Mouse (Mus musculus): ENCODE results near the gene Hist2h2aa2. TPM values are rescaled to one million over a fixed set of nuclear protein-coding genes. Genes with fewer than 3 reads are reported as not detected.

Gene Hist2h2aa2
- polyA plus RNA-seq, 1 experiment = 38.5 TPM

GRCm38 (mm10) chr3:96237904-96238511 lies 2.1 kb downstream of the Hist2h2aa2 start:
- TF ChIP-seq POLR2A (IDR thresholded peaks at IDR 0.05; ENCODE audit: borderline replicate concordance, extremely low read depth, low read depth, low read length) (no peak), CTCF (IDR thresholded peaks at IDR 0.05; ENCODE audit: insufficient read depth, low read length) (no peak)
- Histone ChIP-seq H3K4me3 (replicated peaks; ENCODE audit: extremely low read depth, low read depth, low read length) (no peak overlapping the region), H3K4me1 (ENCODE audit: control insufficient read depth, insufficient read depth, low read length) (peaks cover 5% of the 10 kb centered on the region; the same call in 1 of the 2 replicates)
- 12% methylated on average over 12 of the region's 12 CpGs for WGBS
- DNase-seq = no peak

GRCm38 (mm10) chr3:96237335-96237903 lies 2.7 kb downstream of the Hist2h2aa2 start:
- 60% methylated on average over 7 of the region's 7 CpGs for WGBS
- Histone ChIP-seq H3K4me1 (ENCODE audit: control insufficient read depth, insufficient read depth, low read length) (peaks cover 5% of the 10 kb centered on the region; the same call in 1 of the 2 replicates), H3K4me3 (replicated peaks; ENCODE audit: extremely low read depth, low read depth, low read length) (no peak overlapping the region)
- DNase-seq = no peak
- no peak for TF ChIP-seq POLR2A (IDR thresholded peaks at IDR 0.05; ENCODE audit: borderline replicate concordance, extremely low read depth, low read depth, low read length)
- TF ChIP-seq CTCF (IDR thresholded peaks at IDR 0.05; ENCODE audit: insufficient read depth, low read length) = no peak

- Histone ChIP-seq H3K4me3 (replicated peaks; ENCODE audit: extremely low read depth, low read depth, low read length) (no peak overlapping the region), H3K4me1 (ENCODE audit: control insufficient read depth, insufficient read depth, low read length) (peaks cover 5% of the 10 kb centered on the region; the same call in 1 of the 2 replicates)
- DNase-seq = no peak
- no peak for TF ChIP-seq POLR2A (IDR thresholded peaks at IDR 0.05; ENCODE audit: borderline replicate concordance, extremely low read depth, low read depth, low read length)
- no peak for TF ChIP-seq CTCF (IDR thresholded peaks at IDR 0.05; ENCODE audit: insufficient read depth, low read length)
- 79% methylated on average over 4 of the region's 4 CpGs for WGBS
Measured at GRCm38 (mm10) chr3:96236834-96237334, 3.2 kb downstream of the Hist2h2aa2 start.

- TF ChIP-seq POLR2A (IDR thresholded peaks at IDR 0.05; ENCODE audit: borderline replicate concordance, extremely low read depth, low read depth, low read length) (no peak), CTCF (IDR thresholded peaks at IDR 0.05; ENCODE audit: insufficient read depth, low read length) (no peak)
- WGBS = 49% methylated on average over 3 of the region's 3 CpGs
- H3K4me3 ChIP-seq (replicated peaks; ENCODE audit: extremely low read depth, low read depth, low read length) = no peak overlapping the region
Measured at GRCm38 (mm10) chr3:96235836-96236235, 4.2 kb downstream of the Hist2h2aa2 start.

GRCm38 (mm10) chr3:96234914-96235313 lies 5.2 kb downstream of the Hist2h2aa2 start:
- H3K4me3 ChIP-seq (replicated peaks; ENCODE audit: extremely low read depth, low read depth, low read length) = no peak overlapping the region
- WGBS = 91% methylated on average over 2 of the region's 2 CpGs
- no peak for DNase-seq
- TF ChIP-seq POLR2A (IDR thresholded peaks at IDR 0.05; ENCODE audit: borderline replicate concordance, extremely low read depth, low read depth, low read length) (no peak), CTCF (IDR thresholded peaks at IDR 0.05; ENCODE audit: insufficient read depth, low read length) (no peak)
- H3K4me1 ChIP-seq (ENCODE audit: control insufficient read depth, insufficient read depth, low read length) = peaks cover 5% of the 10 kb centered on the region; the same call in 1 of the 2 replicates

More at GRCm38 (mm10) chr3:96235836-96236235, 4.2 kb downstream of the Hist2h2aa2 start:
- H3K4me1 ChIP-seq (ENCODE audit: control insufficient read depth, insufficient read depth, low read length) = peaks cover 5% of the 10 kb centered on the region; the same call in 1 of the 2 replicates
- no peak for DNase-seq

GRCm38 (mm10) chr3:96231758-96232120 lies 8.3 kb downstream of the Hist2h2aa2 start:
- Histone ChIP-seq H3K4me1 (ENCODE audit: control insufficient read depth, insufficient read depth, low read length) (no peaks in the 10 kb centered on the region; the same call in 1 of the 2 replicates), H3K4me3 (replicated peaks; ENCODE audit: extremely low read depth, low read depth, low read length) (no peak overlapping the region)
- WGBS = 52% methylated on average over 2 of the region's 2 CpGs
- TF ChIP-seq POLR2A (IDR thresholded peaks at IDR 0.05; ENCODE audit: borderline replicate concordance, extremely low read depth, low read depth, low read length) = no peak
- no peak for TF ChIP-seq CTCF (IDR thresholded peaks at IDR 0.05; ENCODE audit: insufficient read depth, low read length)
- DNase-seq = no peak

- Histone ChIP-seq H3K4me3 (replicated peaks; ENCODE audit: extremely low read depth, low read depth, low read length) (no peak overlapping the region), H3K4me1 (ENCODE audit: control insufficient read depth, insufficient read depth, low read length) (no peaks in the 10 kb centered on the region; the same call in 1 of the 2 replicates)
- no peak for TF ChIP-seq CTCF (IDR thresholded peaks at IDR 0.05; ENCODE audit: insufficient read depth, low read length)
- no peak for TF ChIP-seq POLR2A (IDR thresholded peaks at IDR 0.05; ENCODE audit: borderline replicate concordance, extremely low read depth, low read depth, low read length)
- 73% methylated on average over 4 of the region's 4 CpGs for WGBS
- DNase-seq = no peak
Measured at GRCm38 (mm10) chr3:96230910-96231757, 8.9 kb downstream of the Hist2h2aa2 start.

- WGBS = 58% methylated on average over 2 of the region's 2 CpGs
- no peak for DNase-seq
- Histone ChIP-seq H3K4me3 (replicated peaks; ENCODE audit: extremely low read depth, low read depth, low read length) (no peak overlapping the region), H3K4me1 (ENCODE audit: control insufficient read depth, insufficient read depth, low read length) (no peaks in the 10 kb centered on the region; the same call in 1 of the 2 replicates)
- no peak for TF ChIP-seq POLR2A (IDR thresholded peaks at IDR 0.05; ENCODE audit: borderline replicate concordance, extremely low read depth, low read depth, low read length)
- TF ChIP-seq CTCF (IDR thresholded peaks at IDR 0.05; ENCODE audit: insufficient read depth, low read length) = no peak
Measured at GRCm38 (mm10) chr3:96230404-96230803, 9.7 kb downstream of the Hist2h2aa2 start.

- WGBS = 62% methylated on average over 2 of the region's 2 CpGs
- TF ChIP-seq POLR2A (IDR thresholded peaks at IDR 0.05; ENCODE audit: borderline replicate concordance, extremely low read depth, low read depth, low read length) = no peak
- no peak for TF ChIP-seq CTCF (IDR thresholded peaks at IDR 0.05; ENCODE audit: insufficient read depth, low read length)
- H3K4me3 ChIP-seq (replicated peaks; ENCODE audit: extremely low read depth, low read depth, low read length) = no peak overlapping the region
- H3K4me1 ChIP-seq (ENCODE audit: control insufficient read depth, insufficient read depth, low read length) = no peaks in the 10 kb centered on the region; the same call in 1 of the 2 replicates
- no peak for DNase-seq
Measured at GRCm38 (mm10) chr3:96228828-96229227, 11.2 kb downstream of the Hist2h2aa2 start.
